Mouse (Mus musculus): ENCODE results near the gene Pxmp4. TPM values are rescaled to one million over a fixed set of nuclear protein-coding genes. Genes with fewer than 3 reads are reported as not detected.
A peak's percentile ranks its signal among the peaks of the same experiment; 100 is the strongest.

Gene Pxmp4
- total RNA-seq, 2 experiments from 2014 or later = 23.9 to 26.0 TPM

DNA sequence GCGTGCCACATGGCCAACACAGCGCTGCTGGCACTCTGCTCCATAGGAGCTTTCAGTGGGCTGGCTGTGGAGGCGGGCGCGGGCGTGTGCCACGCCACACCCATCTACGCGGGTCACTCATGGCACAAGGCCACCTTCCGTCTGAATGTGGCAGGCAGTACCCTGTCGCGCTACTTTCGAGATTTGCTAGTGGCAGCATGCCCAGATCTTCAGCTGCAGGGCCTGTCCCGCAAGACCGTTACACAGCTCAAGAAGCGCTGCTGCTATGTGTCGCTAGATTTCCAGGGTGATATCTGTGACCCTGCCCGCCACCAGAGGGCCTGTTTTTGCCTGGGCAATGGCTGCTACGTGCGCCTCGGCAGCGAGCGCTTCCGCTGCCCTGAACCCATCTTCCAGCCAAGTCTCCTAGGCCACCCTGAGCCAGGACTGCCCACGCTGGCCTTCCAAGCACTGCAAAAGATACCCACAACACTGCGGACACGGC is 51.0 kb downstream of the Pxmp4 start:
- peak; percentile 35 for DNase-seq (ENCODE audit: low spot score)
- intact Hi-C loops (cut with DNase I) = loop anchor here (5.0 kb wide), 2 partner anchors 35 to 60 kb away; partner anchors contain the start of genes 4930519P11Rik and Zfp341

- intact Hi-C loops (cut with DNase I) = loop anchor here (5.0 kb wide), 2 partner anchors 35 to 60 kb away; partner anchors contain the start of genes 4930519P11Rik and Zfp341
These were observed 51.6 kb downstream of the Pxmp4 start for GRCm38 (mm10) chr2:154551927-154552326.

GRCm38 (mm10) chr2:154551476-154551875 is 52.0 kb downstream of the Pxmp4 start, which contains the start of gene Actl10:
Gene Actl10, plus strand, starts transcription at chr2:154551776.
- intact Hi-C loops (cut with DNase I) = loop anchor here (5.0 kb wide), 2 partner anchors 36 to 61 kb away; partner anchors contain the start of genes 4930519P11Rik and Zfp341
- DNase-seq (ENCODE audit: low spot score) = no peak

More at GRCm38 (mm10) chr2:154551927-154552326, 51.6 kb downstream of the Pxmp4 start:
- no peak for DNase-seq (ENCODE audit: low spot score)

- intact Hi-C loops (cut with DNase I) = loop anchor here (5.0 kb wide), 2 partner anchors 36 to 61 kb away; partner anchors contain the start of genes 4930519P11Rik and Zfp341
- no peak for DNase-seq (ENCODE audit: low spot score)
These were observed 52.6 kb downstream of the Pxmp4 start for GRCm38 (mm10) chr2:154550937-154551336.

- DNase-seq (ENCODE audit: low spot score) = no peak
- intact Hi-C loops (cut with DNase I) = loop anchor here (5.0 kb wide), 2 partner anchors 37 to 62 kb away; partner anchors contain the start of genes 4930519P11Rik and Zfp341
These were observed 53.7 kb downstream of the Pxmp4 start for GRCm38 (mm10) chr2:154549886-154550189.

- intact Hi-C loops (cut with DNase I) = no loop called here
- DNase-seq (ENCODE audit: low spot score) = peak; percentile 33
These were observed 54.2 kb downstream of the Pxmp4 start for GRCm38 (mm10) chr2:154549127-154549885.

GRCm38 (mm10) chr2:154548688-154549087 is 54.8 kb downstream of the Pxmp4 start:
- intact Hi-C loops (cut with DNase I) = no loop called here
- peak; percentile 26 for DNase-seq (ENCODE audit: low spot score)

DNA sequence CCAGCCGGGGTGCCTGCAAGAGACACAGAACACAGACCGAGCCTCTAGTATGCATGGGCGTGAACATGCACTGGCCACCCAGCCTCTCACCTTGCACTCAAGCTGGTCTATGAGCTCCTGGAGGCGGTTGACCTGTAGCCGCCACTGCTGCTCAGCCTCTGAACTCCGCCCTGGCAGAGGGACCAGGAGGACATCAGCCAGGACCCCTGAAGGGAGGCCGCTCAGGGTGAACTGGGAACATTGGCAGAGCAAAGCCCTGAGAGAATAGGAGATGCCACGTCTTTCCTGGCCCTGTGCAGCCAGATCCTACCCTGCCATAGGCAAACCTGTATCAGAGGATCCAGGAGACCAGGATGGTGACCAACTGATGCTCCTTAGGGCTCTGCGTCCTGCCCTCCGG is 56.8 kb downstream of the Pxmp4 start, which contains the start of gene 1700003F12Rik:
Gene 1700003F12Rik, plus strand, starts transcription at position 375 of the 400 bp plus-strand sequence.
- DNase-seq (ENCODE audit: low spot score) = no peak
- intact Hi-C loops (cut with DNase I) = no loop called here

GRCm38 (mm10) chr2:154543567-154544347 is 59.8 kb downstream of the Pxmp4 start:
- intact Hi-C loops (cut with DNase I) = no loop called here
- peak; percentile 61 for DNase-seq (ENCODE audit: low spot score)

DNA sequence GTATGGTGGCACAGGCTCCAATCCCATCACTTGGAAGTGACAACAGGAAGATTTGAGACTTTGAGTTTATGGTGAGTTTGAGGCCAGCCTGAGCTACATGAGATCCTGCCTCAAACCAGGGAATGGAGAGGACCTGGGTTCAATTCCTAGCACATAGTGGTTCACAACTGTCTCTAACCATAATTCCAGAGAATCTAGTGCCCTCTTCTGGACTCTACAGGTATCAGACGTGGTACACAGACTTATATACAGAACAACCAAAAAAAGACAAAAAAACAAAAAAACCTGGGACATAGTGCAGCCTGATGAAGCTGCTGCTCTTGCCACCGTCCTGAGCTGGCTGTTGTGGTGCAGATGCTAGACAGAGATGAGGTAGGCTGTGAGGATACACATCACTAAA is 61.9 kb downstream of the Pxmp4 start:
- intact Hi-C loops (cut with DNase I) = no loop called here
- no peak for DNase-seq (ENCODE audit: low spot score)

DNA sequence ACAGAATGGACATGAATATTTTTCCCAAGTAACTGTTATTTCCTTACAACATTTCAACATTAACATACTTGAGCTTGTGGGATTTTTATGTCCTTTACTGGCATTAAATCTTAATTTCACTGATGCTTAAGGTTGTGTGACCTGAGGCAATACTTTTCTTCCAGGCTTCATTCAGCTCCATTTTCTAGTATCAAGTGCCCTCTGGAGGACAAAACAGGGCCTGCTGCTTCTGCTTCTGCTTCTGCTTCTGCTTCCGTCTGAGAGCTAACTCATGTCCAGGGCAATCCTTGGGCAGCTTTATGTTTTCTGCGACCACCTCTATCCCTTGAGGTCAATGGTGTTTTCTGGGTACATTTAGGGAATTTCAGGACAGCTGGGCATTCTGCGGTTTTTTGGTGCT is 63.8 kb downstream of the Pxmp4 start:
- no peak for DNase-seq (ENCODE audit: low spot score)
- intact Hi-C loops (cut with DNase I) = loop anchor here (1.0 kb wide), 1 partner anchor 122 kb away; no protein-coding TSS in a partner anchor

- DNase-seq (ENCODE audit: low spot score) = no peak
- intact Hi-C loops (cut with DNase I) = loop anchor here (1.0 kb wide), 1 partner anchor 121 kb away; no protein-coding TSS in a partner anchor
These were observed 64.8 kb downstream of the Pxmp4 start for GRCm38 (mm10) chr2:154538710-154539109.

- intact Hi-C loops (cut with DNase I) = no loop called here
- peak; percentile 31 for DNase-seq (ENCODE audit: low spot score)
These were observed 65.2 kb downstream of the Pxmp4 start for GRCm38 (mm10) chr2:154538310-154538709.

Other genes with a start within 250 kb of the Pxmp4 start
- 10 to 100 TPM; 23.1 to 25.6 TPM for gene Cdk5rap1, start 230.7 kb downstream of the Pxmp4 start, total RNA-seq (2021)
- 10 to 100 TPM; 88.8 to 90.4 TPM for gene Snta1, start 195.6 kb downstream of the Pxmp4 start, total RNA-seq (2021)
- 10 to 100 TPM; 14.3 to 18.4 TPM for gene Cbfa2t2, start 167.2 kb downstream of the Pxmp4 start, total RNA-seq (2021)
- not detected for gene 1700003F12Rik, start 56.6 kb downstream of the Pxmp4 start, total RNA-seq (2021)
- not detected for gene Actl10, start 51.9 kb downstream of the Pxmp4 start, total RNA-seq (2021)
- under 1 TPM; 0.36 to 0.39 TPM for gene Necab3, start 44.8 kb downstream of the Pxmp4 start, total RNA-seq (2021)
- 1 to 10 TPM; 1.1 to 1.2 TPM for gene E2f1, start 33.8 kb downstream of the Pxmp4 start, total RNA-seq (2021)
- 1 to 10 TPM; 3.0 to 3.1 TPM for gene Zfp341, start 9.6 kb upstream of the Pxmp4 start, total RNA-seq (2021)
- not detected for gene 4930519P11Rik, start 9.7 kb upstream of the Pxmp4 start, total RNA-seq (2021)
- 100 to 1,000 TPM; 112 TPM for gene Chmp4b, start 48.0 kb upstream of the Pxmp4 start, total RNA-seq (2021)
- not detected for gene Gm14214, start 166.3 kb upstream of the Pxmp4 start, total RNA-seq (2021)
- 100 to 1,000 TPM in 1 of 2 experiments, 10 to 100 TPM in 1; 95.9 to 103 TPM for gene Raly, start 187.4 kb upstream of the Pxmp4 start, total RNA-seq (2021)
- not detected for gene a, start 187.7 kb upstream of the Pxmp4 start, total RNA-seq (2021)

Data from heart, postnatal 25 days (tissue).